Mouse (Mus musculus) adrenal gland, postnatal 36 days (tissue): ENCODE measurements at regions not wholly inside any gene's neighbourhood (a gene's known extent, or its start where the extent isn't known, plus 50 kb on each side); places are given as distances from the start of the nearest gene placed in this dataset.

Experiments
- DNase-seq, 2 experiments: peaks; one replicate each; pipeline ENCODE4 v3.0.0; 2021; ENCODE audit warnings: mixed read lengths in 1 of 2

DNA sequence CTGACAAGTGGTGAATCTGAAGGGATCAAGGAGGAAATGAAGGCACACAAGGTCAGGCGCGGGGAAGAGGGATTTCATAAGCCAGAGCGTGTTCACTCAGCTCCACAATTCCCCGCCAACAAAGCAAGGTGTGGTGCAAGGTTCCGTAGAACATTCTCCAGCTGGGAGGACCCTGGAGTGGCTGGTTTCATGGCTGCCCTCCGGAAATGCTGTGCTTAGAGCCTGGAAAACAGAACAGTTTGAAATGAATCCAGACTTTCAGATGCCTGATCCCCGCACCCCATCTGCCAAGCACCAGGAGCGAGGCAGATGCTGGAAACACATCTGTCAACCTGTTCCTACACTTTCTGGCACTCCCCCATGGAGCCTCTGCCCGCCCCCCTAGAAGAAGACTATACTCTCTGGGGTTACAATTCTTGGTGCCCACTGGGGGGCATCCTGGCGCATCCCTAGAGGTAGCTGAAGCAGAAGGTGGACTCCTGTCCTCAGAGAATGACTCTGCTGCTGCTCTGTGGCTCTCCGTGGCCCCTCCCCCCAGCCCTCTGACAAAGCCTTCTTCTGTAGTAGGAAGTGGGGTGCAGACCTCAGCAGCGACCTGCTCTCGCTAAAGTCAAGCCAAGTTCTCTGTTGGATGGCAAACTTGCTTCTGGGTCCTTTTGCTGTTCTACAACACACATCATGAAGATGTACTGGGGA, 54.5 kb upstream of the Mafb start:
- DNase-seq, result peak; percentile 18 to 55

DNA sequence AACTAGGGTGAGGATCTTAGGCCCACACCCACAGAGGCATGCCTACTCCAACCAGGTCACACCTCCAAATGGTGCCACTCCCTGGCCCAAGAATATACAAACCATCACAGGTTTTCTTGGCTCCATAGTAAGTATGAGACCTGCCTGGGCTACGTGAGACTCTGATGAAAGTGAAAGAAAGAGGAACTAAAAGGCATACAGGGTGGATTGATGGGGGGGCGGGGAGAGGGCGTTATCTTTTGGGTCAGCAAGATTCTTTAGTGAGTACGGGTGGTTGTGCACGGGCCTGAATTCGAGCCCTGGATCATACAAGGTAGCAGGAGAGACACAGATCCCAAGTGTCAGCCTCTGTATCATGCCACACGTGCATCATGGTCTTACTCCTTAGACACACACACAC, 57.6 kb upstream of the Mafb start:
- DNase-seq, result no peak

DNA sequence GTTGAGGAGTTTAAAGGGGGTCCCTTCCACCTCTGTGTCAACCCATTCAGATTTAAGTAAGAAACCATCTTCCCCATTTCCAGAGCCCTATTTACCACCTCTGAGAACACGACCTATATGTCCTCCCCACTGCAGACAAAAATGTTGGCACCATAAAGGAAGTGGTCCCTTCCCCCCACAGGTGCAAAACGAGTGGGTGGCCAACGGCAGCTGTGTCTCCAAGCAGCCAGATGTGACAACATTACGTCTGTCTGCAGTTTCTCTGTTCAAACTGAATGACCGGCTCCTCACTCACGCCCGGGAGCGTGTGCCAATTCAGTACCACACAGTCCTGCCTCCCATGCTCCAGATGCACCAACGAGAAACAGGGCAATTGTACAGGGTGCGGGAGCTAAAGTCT, 60.6 kb upstream of the Mafb start:
- DNase-seq, result no peak

DNA sequence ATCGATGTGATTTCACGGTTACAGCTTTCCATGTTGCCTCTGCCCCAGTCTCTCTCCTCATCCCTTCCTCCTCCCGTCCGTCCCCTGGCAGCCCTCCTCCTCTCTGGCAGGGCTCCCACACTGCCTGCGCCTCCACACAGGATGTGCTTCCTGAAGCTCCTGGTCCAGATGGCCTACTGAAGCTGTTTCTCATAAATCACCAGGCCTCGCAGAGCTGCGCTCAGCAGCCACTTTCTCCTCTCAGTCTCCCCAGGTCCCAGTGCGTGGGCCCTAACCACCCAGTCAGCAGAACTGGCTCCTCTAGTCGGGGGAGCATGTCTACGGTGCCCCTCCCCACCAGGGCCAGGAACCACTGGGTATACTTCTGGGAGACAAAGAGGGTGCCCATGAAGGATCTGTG, 66.4 kb upstream of the Mafb start:
- peak; percentile 64 to 78 for DNase-seq

DNA sequence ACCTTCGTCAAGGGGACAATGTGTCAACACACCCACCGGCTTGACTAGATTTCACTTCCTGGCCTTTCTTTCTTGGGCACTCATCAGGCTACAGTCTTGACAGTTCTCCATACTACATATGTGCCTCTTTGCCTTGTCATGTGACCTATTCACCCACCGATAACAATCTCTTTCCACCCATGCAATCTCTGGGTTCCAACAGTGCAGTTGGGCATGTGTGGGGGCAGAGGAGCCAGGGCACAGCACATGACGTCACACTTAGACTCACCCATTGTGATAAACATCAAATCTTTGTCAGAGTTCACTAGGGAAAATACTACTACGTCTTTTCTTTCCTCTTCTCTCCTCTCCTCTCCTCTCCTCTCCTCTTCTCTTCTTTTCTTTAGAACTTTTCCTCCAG, 67.8 kb upstream of the Mafb start:
- no peak for DNase-seq

DNA sequence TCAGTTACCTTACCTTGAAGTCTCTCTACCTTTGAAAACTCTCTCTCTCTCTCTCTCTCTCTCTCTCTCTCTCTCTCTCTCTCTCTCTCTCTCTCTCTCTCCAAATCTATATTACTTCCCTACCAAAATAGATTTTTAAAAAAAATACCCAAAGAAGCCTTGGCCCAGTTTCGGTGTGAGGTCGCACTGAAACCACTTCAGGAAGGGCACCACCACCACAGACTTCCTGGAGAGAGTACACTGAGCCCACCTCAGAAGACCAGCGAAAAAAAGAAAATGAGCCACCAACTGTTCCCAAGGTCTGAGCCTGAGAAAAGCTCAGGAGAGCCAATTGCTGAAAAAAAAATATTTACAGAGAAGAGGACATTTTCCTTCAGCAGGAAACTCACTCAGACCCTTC, 68.8 kb upstream of the Mafb start:
- no peak for DNase-seq

DNA sequence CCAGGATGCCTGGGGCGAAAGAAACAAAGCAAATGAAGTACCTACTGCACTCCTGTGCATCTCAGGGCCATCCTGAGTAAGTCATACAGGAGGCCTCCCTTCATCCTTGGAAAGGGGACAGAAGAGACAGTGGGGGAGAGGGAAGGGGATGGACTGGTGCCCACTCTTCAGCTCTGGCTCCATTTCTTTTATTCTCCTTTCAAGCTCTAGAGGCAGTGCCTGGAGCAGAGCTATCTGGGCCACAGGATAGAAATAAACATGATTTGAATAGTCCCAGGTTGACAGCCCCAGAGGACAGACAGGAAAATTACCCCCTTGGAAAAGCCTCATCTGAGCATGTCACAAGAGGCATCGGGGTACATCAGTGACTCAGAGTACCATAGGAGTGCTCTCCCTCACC, 72.2 kb upstream of the Mafb start:
- DNase-seq, result no peak

DNA sequence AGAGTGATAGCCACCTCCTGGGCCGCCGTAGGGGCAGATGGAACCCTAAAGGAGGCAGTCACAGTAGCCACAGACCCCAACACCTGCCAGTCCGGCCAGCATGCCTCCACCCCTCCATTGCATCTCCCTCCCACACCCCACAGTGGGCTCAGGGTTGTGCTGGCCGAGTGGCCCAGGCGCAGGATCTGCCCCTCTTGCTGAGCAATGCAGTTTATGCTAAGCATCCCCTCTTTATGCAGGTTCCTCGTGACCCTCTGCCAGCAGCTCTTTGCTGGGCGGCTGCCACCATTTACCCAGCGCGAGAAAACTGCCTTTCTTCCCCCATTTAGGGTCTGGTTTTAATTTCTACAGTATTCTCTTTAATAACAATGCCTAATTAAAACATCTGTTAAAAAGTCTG, 73.4 kb upstream of the Mafb start:
- DNase-seq, result no peak

DNA sequence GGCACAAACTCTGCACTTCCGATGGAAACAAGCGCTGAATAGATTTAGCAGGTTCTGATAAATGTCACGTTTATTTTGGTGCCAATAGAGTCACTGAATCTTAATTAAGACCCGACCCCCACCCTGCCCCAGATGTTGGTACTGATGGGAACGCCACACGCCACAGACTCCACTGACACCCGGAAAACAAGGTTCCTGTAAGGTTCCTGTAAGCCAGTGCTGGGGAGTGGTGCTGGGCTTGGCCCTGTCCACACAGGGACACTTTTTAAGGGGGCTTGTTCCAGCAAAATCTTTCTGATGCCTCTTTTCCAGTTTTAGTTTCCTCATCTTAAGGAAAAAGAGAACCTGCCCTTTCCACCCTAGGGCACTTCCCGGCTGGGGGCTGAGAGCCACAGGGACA, 84.2 kb upstream of the Mafb start:
- DNase-seq, result peak in 1 of 2 experiments; percentile 2

DNA sequence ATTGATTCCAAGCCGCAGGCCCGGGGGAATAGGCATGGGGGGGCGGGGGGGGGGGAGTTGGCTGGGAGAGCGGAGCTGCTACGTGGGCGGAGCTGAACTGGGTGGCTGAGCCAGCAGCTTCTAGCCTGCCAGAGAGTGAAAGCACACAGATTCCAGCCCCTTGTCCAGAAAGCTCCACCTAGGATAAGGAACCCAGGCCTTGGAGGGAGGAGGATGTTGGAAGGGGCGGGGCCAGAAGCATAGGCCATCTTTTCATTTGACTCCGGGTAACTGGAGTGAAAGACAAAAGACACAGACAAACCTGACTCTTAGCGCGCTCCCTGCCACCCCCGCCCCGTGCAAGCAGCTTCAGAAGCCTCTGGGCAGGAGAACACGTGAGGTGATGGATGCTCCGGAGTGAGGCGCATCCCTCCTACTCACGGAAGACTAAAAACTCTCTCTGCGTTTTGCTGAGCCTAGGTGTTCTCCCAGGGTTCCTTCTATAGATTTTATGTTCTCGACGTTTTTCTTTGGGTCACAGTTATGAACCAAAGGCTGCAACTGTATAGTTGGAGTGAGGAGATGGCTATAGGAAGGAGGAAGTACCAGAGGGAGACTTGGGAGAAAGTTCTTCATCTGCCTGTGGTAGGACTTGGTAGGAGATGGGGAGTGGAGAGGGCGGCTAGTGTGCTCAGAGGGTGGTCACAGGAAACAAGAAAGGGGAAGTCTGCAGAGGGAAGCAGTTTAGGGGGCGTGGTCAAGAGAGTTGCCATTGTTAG, 84.8 kb upstream of the Mafb start:
- peak; percentile 53 to 74 for DNase-seq

DNA sequence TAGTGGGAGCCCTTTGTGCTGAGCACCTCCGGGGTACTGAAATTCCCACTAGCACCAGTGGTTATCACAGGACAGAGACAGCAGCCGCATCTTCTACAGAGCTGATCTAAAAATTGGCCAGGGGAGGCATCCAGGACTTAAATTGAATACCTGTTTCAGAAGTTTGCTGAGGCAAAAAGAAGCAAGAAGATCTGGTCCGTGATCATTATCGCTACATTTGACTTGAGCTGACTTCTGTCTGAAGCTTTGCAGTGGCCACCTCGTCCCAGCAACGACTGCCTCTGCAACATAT, 85.3 kb upstream of the Mafb start:
- no peak for DNase-seq

DNA sequence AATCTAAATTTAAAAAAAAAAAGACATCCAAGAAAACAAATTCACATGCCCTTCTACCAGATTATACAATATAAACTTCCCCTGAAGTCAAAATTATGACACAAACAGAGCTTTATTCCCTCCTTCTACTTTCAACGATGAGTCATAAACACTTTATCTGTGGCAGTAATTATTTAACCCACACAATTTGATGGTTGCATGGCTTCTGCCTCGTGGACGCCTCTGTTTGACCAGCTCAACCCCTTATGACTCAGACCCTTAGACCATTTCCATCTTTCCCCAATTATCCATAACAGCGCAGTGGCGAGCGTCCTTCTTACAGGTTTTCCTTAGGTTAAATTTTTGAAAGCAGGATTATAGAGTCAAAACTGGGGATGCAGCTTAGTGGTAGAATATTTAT, 85.9 kb upstream of the Mafb start:
- DNase-seq, result no peak

DNA sequence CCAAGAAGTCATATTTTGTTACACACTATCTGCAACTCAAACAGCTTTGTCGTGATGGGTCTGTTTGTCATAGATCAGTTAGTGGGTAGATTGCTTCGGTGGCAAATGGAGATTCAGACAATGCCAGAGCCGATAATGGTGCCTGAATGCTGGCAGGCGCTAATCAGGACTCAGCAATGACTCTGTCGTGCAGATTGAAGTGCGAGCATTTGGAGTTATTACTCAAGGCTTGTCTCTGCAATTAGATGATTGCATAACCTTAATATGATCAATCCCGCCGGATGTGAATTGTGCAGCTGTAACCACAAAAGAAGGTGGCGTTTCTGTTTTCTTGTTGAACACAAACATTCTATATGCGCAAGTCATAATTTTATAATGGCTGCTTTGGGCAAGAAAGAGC, 88.8 kb upstream of the Mafb start:
- no peak for DNase-seq

DNA sequence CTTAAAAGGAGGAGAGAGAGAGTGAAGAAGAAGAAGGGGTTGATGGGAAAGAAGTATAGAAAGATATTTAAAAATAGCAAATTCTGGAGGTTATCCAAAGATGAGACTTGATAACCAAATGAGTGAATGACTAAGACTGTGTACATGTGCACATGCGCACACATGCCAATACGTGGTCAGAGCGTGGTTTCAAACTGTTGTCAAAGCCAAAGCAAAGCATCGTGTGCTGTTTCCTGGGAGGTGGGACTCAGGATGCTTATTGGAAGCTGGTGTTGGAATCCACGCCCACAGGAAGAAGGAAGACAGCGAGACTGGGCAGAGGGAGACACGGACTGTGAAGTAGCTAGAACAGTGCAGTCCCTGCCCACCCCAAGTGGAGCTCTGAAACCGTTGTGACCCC, 89.8 kb upstream of the Mafb start:
- no peak for DNase-seq

DNA sequence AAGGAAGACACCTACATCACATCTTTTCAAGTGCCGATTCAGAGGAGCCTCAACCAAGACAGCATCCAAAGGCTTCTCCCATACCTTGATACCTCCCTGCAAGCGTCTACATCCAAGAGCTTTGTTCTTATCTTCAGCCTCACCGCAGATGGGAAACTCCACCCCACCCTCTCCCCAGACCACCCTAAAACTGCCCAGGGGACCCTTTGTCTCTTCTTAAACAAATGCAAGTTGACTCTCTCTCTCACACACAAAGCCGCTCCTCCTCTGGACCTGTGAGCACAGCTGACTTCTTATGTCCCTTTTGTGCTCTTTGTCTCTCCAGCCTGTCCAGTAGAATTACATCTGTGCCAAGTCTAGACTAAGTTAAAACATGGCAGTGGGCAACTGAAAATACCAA, 104.7 kb upstream of the Mafb start:
- no peak for DNase-seq

DNA sequence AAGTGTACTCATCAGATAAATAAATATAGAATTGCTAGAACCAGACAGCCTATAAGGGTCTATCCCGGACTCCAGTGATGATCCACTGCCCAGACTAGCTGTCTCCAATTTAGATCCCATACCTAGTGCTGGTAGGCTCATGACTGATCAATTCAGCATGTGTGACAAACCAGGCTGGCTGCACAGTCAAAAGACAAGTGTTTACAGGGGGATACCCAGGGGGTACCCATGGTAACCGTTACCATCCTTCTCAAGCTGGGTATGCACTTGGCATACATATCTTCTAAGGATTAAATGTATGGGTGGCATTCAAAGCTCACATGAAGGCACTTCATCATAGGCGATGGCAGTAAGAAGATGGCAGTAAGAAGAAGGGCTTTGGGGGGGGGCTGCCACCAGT, 109.3 kb upstream of the Mafb start:
- DNase-seq, result no peak

DNA sequence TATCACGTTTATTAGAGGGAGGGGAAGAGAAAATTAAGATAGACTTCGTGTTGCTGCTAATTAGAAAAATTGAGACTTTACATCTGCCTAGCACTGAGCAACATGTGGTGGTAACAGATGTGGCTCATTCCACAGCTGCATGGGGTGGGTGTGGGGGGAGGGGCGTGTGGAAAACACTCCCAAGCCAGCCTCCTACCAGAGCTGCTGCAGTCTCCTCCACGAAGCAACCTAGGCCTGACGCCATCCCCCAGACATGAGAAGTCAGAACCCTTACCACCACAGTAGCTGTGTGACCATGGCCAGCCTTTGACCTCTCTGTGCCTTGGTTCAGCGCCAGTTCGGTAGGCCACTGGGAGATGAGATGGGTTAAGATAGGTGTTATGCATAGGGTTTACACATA, 112.4 kb upstream of the Mafb start:
- DNase-seq, result no peak

DNA sequence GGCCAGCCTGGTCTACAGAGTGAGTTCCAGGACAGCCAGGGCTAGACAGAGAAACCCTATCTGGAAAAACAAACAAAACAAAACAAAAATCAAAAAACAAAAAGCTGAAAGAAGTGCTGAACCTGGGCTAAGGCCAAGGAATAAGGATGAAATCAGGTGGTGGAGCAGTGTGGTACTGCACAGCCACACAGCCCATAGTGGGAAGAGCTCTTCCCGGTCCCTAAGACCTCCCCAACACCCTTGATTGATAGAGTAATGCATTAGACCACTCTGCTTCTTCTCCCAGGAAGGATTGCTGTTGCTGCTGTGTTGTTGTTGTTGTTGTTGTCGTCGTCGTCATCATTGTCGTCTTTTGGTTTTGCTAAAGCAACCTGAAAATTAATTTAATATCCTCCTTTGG, 118.2 kb upstream of the Mafb start:
- DNase-seq, result no peak

DNA sequence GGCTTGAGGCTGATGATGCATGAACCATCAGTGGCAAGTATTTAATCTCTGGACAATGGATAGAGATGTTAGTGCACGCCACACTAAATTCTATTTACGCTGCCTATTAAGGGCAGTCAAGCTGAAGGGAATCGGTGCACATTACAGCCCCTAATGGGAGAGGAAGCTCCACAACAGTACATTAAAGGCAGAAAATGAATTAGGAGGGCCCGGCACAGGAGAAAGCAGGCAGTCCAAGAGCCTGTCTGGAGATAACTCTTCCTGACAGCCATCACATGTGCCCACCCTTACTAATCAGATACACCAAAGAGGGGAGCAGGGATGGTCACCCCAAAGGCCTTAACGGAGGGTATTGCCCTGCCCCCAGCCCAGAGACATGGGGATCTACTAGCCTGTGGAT, 118.7 kb upstream of the Mafb start:
- DNase-seq, result no peak

DNA sequence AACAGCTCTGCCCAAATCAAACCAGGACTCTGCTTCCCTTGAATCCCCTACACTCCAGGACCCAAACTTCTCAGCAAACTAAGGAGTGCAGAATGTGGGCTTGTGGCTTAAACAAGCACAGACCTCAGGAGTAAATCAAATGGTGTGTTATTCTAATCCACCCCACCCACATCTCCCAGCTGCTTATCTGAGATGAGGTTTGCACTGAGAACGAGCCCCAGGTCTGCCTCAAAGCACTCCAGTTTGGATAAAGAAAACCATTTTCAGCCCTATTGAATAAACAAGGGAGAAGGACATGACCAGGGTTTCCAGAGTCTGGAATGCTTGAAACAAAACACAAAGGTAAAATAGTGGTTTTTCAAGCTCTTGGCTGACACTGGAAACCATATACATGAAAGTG, 132.9 kb upstream of the Mafb start:
- DNase-seq, result no peak

DNA sequence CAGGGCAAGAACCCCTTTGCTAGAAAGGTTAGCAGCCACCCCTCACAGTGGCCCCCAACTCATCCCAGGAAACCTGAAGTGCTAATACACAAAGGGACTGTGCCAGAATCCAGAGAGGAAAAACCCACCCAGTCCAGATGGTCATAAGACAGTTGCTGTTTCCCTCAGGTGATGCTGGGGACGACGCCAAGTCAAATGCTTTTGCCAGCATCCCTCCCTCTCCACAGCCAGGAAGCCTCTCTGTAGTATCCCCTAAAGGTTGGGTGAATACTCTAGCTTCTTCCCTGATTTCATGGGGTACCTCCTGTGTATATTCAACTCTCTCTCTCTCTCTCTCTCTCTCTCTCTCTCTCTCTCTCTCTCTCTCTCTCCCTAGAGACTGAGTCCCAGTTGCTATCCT, 136.0 kb upstream of the Mafb start:
- no peak for DNase-seq

DNA sequence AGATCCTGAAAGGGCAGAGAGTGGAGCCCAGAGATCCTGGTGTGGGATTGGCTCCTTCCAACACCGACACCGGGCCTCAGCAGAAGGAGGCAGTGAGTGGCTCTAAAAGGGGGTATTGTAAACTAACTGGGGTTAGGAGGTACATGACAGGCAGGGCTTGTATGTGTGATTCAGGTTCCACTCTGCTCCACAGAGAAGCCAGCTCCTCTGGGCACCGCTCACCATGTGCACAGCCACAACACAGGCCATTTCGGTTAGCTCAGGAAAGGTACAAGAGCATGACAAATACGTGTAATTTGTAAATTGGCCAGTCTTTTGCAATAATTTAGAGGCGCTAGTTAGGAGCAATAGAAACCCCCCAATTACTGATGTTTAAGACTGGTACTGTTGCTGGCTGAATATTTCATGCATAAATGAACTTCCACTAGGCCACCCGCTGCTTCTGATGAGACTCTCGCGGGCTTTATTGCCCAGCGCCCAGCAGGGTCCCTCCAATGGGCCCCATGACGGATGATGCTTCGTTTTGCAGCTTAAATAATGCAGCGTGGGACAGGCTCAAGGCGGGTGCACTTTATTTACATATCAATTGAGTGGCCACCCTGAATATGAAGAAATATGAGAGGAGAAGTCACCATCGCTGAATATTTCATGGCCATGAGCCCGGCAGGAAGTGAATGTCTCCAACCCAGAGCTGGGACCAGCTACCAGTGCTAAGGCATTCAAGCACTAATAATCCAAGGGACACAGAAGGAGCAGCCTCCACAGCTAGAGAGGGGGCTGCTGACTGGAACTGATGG, 136.9 kb upstream of the Mafb start:
- DNase-seq, result no peak

DNA sequence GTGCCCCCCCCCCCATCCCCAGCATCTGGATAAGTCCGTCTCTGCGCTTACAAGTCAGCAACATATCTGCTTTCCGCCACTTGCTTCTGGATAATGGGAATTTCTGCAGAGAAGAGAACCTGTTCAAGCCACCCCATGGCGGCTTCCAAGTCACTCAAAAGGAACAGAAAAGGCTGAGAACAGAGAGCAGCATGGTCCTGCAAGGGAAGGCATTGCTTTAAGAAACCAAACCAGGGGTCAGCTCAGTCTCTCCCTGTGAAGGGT, 137.5 kb upstream of the Mafb start:
- DNase-seq, result no peak

DNA sequence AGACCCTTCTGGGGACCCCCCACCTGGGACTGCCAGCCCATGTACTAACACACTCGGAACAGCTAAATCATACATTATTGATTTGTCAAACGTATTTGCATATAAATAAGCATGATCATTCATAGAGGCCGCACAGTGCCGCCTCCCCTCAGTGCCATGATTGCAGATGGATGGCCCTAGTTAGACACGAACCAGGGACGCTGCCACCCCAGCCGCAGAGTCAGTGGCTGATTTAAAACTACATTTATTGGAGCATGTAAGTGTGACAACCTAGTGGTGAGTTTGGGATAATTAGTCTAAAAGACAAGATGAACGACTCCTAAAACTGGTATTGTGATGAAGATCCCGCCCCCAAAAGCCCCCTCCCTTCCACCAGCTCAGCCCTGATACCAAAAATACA, 138.3 kb upstream of the Top1 start:
- no peak for DNase-seq
